Mouse (Mus musculus) lung, adult 2 months (tissue): ENCODE results near the gene Sumo1. TPM values are rescaled to one million over a fixed set of nuclear protein-coding genes. Genes with fewer than 3 reads are reported as not detected.

Source experiments
- DNase-seq: peaks from one replicate; pipeline ENCODE4 v3.0.0; 2022
- H3K4me1 ChIP-seq: fragments of 200-500 bp; 2 replicates; pipeline ENCODE4 v1.6.1; 2011; ENCODE audit warnings: low read length; ENCODE audit not compliant: control insufficient read depth, insufficient read depth
- H3K4me3 ChIP-seq: fragments of 200-500 bp; replicated peaks from 2 replicates; pipeline ENCODE3; 2011; ENCODE audit warnings: low read depth, mild to moderate bottlenecking, control low read depth, low read length; ENCODE audit errors: extremely low read depth
- CTCF ChIP-seq: fragments of 200-500 bp; IDR thresholded peaks from 2 replicates; pipeline ENCODE4 v1.5.1; 2011; ENCODE audit warnings: mild to moderate bottlenecking, low read length, control low read depth; ENCODE audit not compliant: insufficient read depth
- POLR2A ChIP-seq: fragments of 200-500 bp; IDR thresholded peaks from 2 replicates; pipeline ENCODE4 v1.6.1; 2011; ENCODE audit warnings: low read depth, mild to moderate bottlenecking, control low read depth, low read length, borderline replicate concordance; ENCODE audit errors: extremely low read depth
- WGBS: fragments of 180-500 bp; shearing (Covaris S2); methylation state at CpG from one replicate; pipeline ENCODE4 v1.1.7; 2018; 5-methylcytosine and 5-hydroxymethylcytosine counted together
- polyA plus RNA-seq: library from polyadenylated mRNA; depleted of rRNA; stranded (reverse); fragments of >200 nt; gene quantifications from 2 replicates; pipeline ENCODE4 v1.2.3, GENCODE M21; 2012

Sumo1 gene
- polyA plus RNA-seq, 1 experiment: 16.2 TPM

- DNase-seq: no peak
- 77% methylated on average over 4 of the region's 4 CpGs for WGBS
- H3K4me3 ChIP-seq: no peak overlapping the region
- TF ChIP-seq POLR2A: no peak
- TF ChIP-seq CTCF: no peak
- no peaks in the 10 kb centered on the region for H3K4me1 ChIP-seq
These were observed 103.1 kb downstream of the Sumo1 start for GRCm38 (mm10) chr1:59567521-59567920.

- DNase-seq: no peak
- WGBS: 60% methylated on average over 6 of the region's 6 CpGs
- TF ChIP-seq POLR2A: no peak
- TF ChIP-seq CTCF: no peak
These were observed 103.7 kb downstream of the Sumo1 start for GRCm38 (mm10) chr1:59566926-59567325.

GRCm38 (mm10) chr1:59566281-59566680 lies 104.4 kb downstream of the Sumo1 start:
- TF ChIP-seq CTCF (no peak), POLR2A (no peak)
- DNase-seq: no peak
- no peaks in the 10 kb centered on the region for H3K4me1 ChIP-seq
- WGBS: 79% methylated on average over 7 of the region's 7 CpGs
- H3K4me3 ChIP-seq: no peak overlapping the region

More at GRCm38 (mm10) chr1:59566926-59567325, 103.7 kb downstream of the Sumo1 start:
- Histone ChIP-seq H3K4me1 (no peaks in the 10 kb centered on the region), H3K4me3 (no peak overlapping the region)

GRCm38 (mm10) chr1:59565804-59566203 lies 104.8 kb downstream of the Sumo1 start:
- no peak for DNase-seq
- no peak overlapping the region for H3K4me3 ChIP-seq
- H3K4me1 ChIP-seq: no peaks in the 10 kb centered on the region
- WGBS: 50% methylated on average over 5 of the region's 5 CpGs
- TF ChIP-seq POLR2A (no peak), CTCF (no peak)

GRCm38 (mm10) chr1:59563581-59563980 lies 107.1 kb downstream of the Sumo1 start:
- DNase-seq: no peak
- 76% methylated on average over 2 of the region's 2 CpGs for WGBS
- TF ChIP-seq CTCF (no peak), POLR2A (no peak)

GRCm38 (mm10) chr1:59553708-59554107 lies 116.9 kb downstream of the Sumo1 start:
- no peak for DNase-seq
- 70% methylated on average over 5 of the region's 5 CpGs for WGBS
- no peaks in the 10 kb centered on the region; the same call in 1 of the 2 replicates for H3K4me1 ChIP-seq
- TF ChIP-seq CTCF (no peak), POLR2A (no peak)
- no peak overlapping the region for H3K4me3 ChIP-seq

More at GRCm38 (mm10) chr1:59563581-59563980, 107.1 kb downstream of the Sumo1 start:
- Histone ChIP-seq H3K4me3 (no peak overlapping the region), H3K4me1 (no peaks in the 10 kb centered on the region)

GRCm38 (mm10) chr1:59550996-59551395 lies 119.6 kb downstream of the Sumo1 start:
- Histone ChIP-seq H3K4me3 (no peak overlapping the region), H3K4me1 (no peaks in the 10 kb centered on the region; the same call in 1 of the 2 replicates)
- DNase-seq: no peak
- TF ChIP-seq CTCF (no peak), POLR2A (no peak)
- 61% methylated on average over 11 of the region's 11 CpGs for WGBS

GRCm38 (mm10) chr1:59550227-59550626 lies 120.4 kb downstream of the Sumo1 start:
- Histone ChIP-seq H3K4me3 (no peak overlapping the region), H3K4me1 (no peaks in the 10 kb centered on the region; the same call in 1 of the 2 replicates)
- WGBS: 30% methylated on average over 6 of the region's 6 CpGs
- DNase-seq: no peak
- TF ChIP-seq POLR2A (no peak), CTCF (no peak)

GRCm38 (mm10) chr1:59549036-59549675 lies 121.5 kb downstream of the Sumo1 start:
- TF ChIP-seq POLR2A: no peak
- TF ChIP-seq CTCF: no peak
- WGBS: 80% methylated on average over 7 of the region's 7 CpGs
- DNase-seq: no peak
- H3K4me1 ChIP-seq: no peaks in the 10 kb centered on the region; the same call in 1 of the 2 replicates
- no peak overlapping the region for H3K4me3 ChIP-seq

GRCm38 (mm10) chr1:59548486-59548885 lies 122.1 kb downstream of the Sumo1 start:
- Histone ChIP-seq H3K4me3 (no peak overlapping the region), H3K4me1 (no peaks in the 10 kb centered on the region; the same call in 1 of the 2 replicates)
- WGBS: 95% methylated on average over 5 of the region's 5 CpGs
- no peak for DNase-seq
- TF ChIP-seq POLR2A: no peak
- no peak for TF ChIP-seq CTCF

- 68% methylated on average over 8 of the region's 8 CpGs for WGBS
- TF ChIP-seq POLR2A: no peak
- no peak for TF ChIP-seq CTCF
- H3K4me3 ChIP-seq: no peak overlapping the region
- DNase-seq: no peak
- no peaks in the 10 kb centered on the region for H3K4me1 ChIP-seq
These were observed 126.7 kb downstream of the Sumo1 start for GRCm38 (mm10) chr1:59543911-59544310.

- no peak for TF ChIP-seq POLR2A
- no peak for TF ChIP-seq CTCF
- no peak overlapping the region for H3K4me3 ChIP-seq
- no peak for DNase-seq
- 59% methylated on average over 6 of the region's 6 CpGs for WGBS
- H3K4me1 ChIP-seq: no peaks in the 10 kb centered on the region
These were observed 128.4 kb downstream of the Sumo1 start for GRCm38 (mm10) chr1:59542231-59542630.
